Mouse (Mus musculus) hindbrain, embryonic 15.5 days (tissue): ENCODE data around the gene Rbbp9. TPM values are rescaled to one million over a fixed set of nuclear protein-coding genes. Genes with fewer than 3 reads are reported as not detected.

Experiments used
- polyA plus RNA-seq: library from polyadenylated mRNA; unstranded; fragments of >200 nt; fragmentation: Nextera tagmentation; extraction: Ambion mirVana; gene quantifications from 2 replicates; pipeline ENCODE4 v1.2.1, GENCODE M21; 2015

Gene Rbbp9
- polyA plus RNA-seq, 1 experiment from 2014 or later, result 50.6 TPM

Other genes with a start within 250 kb of the Rbbp9 start
- not detected in 2 replicates for gene Ovol2, start 218.7 kb downstream of the Rbbp9 start, polyA plus RNA-seq
- 27.2 and 28.7 TPM in 2 replicates for gene Kat14, start 181.9 kb downstream of the Rbbp9 start, polyA plus RNA-seq
- 1.5 TPM in 1 of 2 replicates, not detected in the other for gene Pet117, start 181.9 kb downstream of the Rbbp9 start, polyA plus RNA-seq
- gene Dzank1, start 23.5 kb downstream of the Rbbp9 start, polyA plus RNA-seq, result 15.9 and 18.1 TPM in 2 replicates
- 25.1 and 26.1 TPM in 2 replicates for gene Polr3f, start 23.2 kb downstream of the Rbbp9 start, polyA plus RNA-seq
- 63.3 and 68.5 TPM in 2 replicates for gene Sec23b, start 5.4 kb upstream of the Rbbp9 start, polyA plus RNA-seq
- gene Smim26, start 43.2 kb upstream of the Rbbp9 start, polyA plus RNA-seq, result 54.9 and 62.2 TPM in 2 replicates
- gene Dtd1, start 49.0 kb upstream of the Rbbp9 start, polyA plus RNA-seq, result 124 TPM in 2 replicates